In the genomic region with DNA sequence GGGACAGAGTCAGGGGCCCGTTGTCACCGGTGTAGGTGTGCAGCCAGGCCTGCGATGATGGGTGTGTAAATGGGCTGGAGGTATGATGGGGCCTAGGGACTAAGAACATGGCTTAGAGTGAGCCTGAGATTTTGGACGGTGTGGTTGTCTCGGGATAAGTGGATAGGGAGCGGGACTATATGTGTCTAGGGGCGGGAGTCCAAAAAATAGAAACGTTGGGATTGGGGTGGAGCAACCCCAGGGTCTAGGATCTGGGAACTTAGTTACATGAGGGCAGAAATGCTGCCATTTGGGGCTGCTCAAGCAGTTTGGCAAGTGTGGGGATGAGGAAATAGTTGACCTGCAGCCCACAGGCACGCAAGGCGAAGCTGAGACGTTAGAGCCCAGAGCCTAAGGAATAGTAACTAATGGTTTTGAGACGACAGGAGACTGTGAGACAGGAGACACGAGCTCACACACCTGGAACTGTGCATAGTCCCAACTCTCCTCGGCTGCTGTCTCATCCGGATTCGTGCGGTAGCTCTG, we compare ENCODE assay signal across 9 mouse cellular contexts. TPM values are rescaled to one million over a fixed set of nuclear protein-coding genes. Genes with fewer than 3 reads are reported as not detected.
DNase-seq lines count a peak whose midpoint lies in the region; ATAC-seq lines count a peak whose summit lies in the region.
"Had no signal": no experiment of that assay in that cellular context is flagged by ENCODE, and none has a peak within 500 bp of the region (broad histone marks: within the 10 kb centered on the region; RNA-seq: fewer than 3 reads in every experiment).

No protein-coding gene starts in this region.

- no peak overlapping the region for H3K27ac ChIP-seq in lung, embryonic 16.5 days (ENCODE audit: low read length)
- H3K27ac ChIP-seq in forebrain, embryonic 15.5 days (replicated peaks): peak overlapping the region; percentile 46
- H3K27ac ChIP-seq in intestine, embryonic 16.5 days (ENCODE audit: low read length): no peak overlapping the region
- H3K27ac ChIP-seq in neural tube, embryonic 13.5 days (replicated peaks): peak overlapping the region; percentile 39; the same call in 1 of the 2 replicates

- H3K9ac ChIP-seq in lung, embryonic 16.5 days (ENCODE audit: low read length): peak overlapping the region; percentile 7
- 0 out of 2 replicates have a peak overlapping the region, but pooled peaks have one; percentile 14 for H3K9ac ChIP-seq in forebrain, embryonic 15.5 days (replicated peaks)
- peak overlapping the region; percentile 7 for H3K9ac ChIP-seq in intestine, embryonic 16.5 days (ENCODE audit: low read depth, low read length)
- peak overlapping the region; percentile 38; the same call in 1 of the 2 replicates for H3K9ac ChIP-seq in neural tube, embryonic 13.5 days

- ATAC-seq in lung, embryonic 16.5 days (ENCODE audit: low read depth): peak; percentile 23
- no peak for ATAC-seq in forebrain, embryonic 15.5 days (replicated peaks)
- ATAC-seq in intestine, embryonic 16.5 days: peak; percentile 5; the same call in 1 of the 2 replicates
- ATAC-seq in neural tube, embryonic 13.5 days (ENCODE audit: low read depth): peak; percentile 21; the same call in 1 of the 2 replicates
- no peak for ATAC-seq in granulocyte monocyte progenitor cell, adult 5-6 weeks (replicated peaks; ENCODE audit: poor library complexity, severe bottlenecking)
- ATAC-seq in monocyte, adult 5-6 weeks (replicated peaks; ENCODE audit: insufficient number of reproducible peaks, low FRiP score, low TSS enrichment, poor library complexity, severe bottlenecking): no peak
- ATAC-seq: Patski had no signal

- WGBS in lung, embryonic 16.5 days: 28% methylated on average over 17 of the region's 17 CpGs
- WGBS in forebrain, embryonic 15.5 days: 33% methylated on average over 17 of the region's 17 CpGs
- 45% methylated on average over 17 of the region's 17 CpGs for WGBS in intestine, embryonic 16.5 days
- WGBS in neural tube, embryonic 13.5 days: 30% methylated on average over 17 of the region's 17 CpGs

- peak overlapping the region; percentile 38 for H3K4me3 ChIP-seq in lung, embryonic 16.5 days (ENCODE audit: low read length)
- peak overlapping the region; percentile 5; the same call in 1 of the 2 replicates for H3K4me3 ChIP-seq in forebrain, embryonic 15.5 days
- H3K4me3 ChIP-seq in intestine, embryonic 16.5 days (ENCODE audit: low read length): peak overlapping the region; percentile 26
- no peak overlapping the region for H3K4me3 ChIP-seq in neural tube, embryonic 13.5 days

- DNase-seq in lung, postnatal 14 days: no peak
- no peak for DNase-seq in layer of hippocampus, postnatal 10 days (ENCODE audit: low spot score in 2 of 2)

- no peaks in the 10 kb centered on the region for H3K27me3 ChIP-seq in lung, embryonic 16.5 days (ENCODE audit: control insufficient read depth, insufficient read depth, low read depth, low read length)
- H3K27me3 ChIP-seq in forebrain, embryonic 15.5 days: no peaks in the 10 kb centered on the region
- H3K27me3 ChIP-seq in intestine, embryonic 16.5 days (replicated peaks; ENCODE audit: control insufficient read depth, insufficient read depth, low read length): 0 out of 2 replicates have a peak, but pooled peaks cover 3% of the 10 kb centered on the region
- H3K27me3 ChIP-seq in neural tube, embryonic 13.5 days: peaks cover 64% of the 10 kb centered on the region

- peaks cover 23% of the 10 kb centered on the region for H3K4me1 ChIP-seq in lung, embryonic 16.5 days (replicated peaks; ENCODE audit: control insufficient read depth, insufficient read depth, low read length)
- peaks cover 27% of the 10 kb centered on the region for H3K4me1 ChIP-seq in forebrain, embryonic 15.5 days
- peaks cover 24% of the 10 kb centered on the region for H3K4me1 ChIP-seq in intestine, embryonic 16.5 days (ENCODE audit: control insufficient read depth, insufficient read depth, low read length)
- peaks cover 34% of the 10 kb centered on the region for H3K4me1 ChIP-seq in neural tube, embryonic 13.5 days (replicated peaks)

- H3K36me3 ChIP-seq in lung, embryonic 16.5 days (ENCODE audit: control insufficient read depth, insufficient read depth, low read length): peaks cover 18% of the 10 kb centered on the region
- peaks cover 3% of the 10 kb centered on the region; the same call in 1 of the 2 replicates for H3K36me3 ChIP-seq in forebrain, embryonic 15.5 days
- H3K36me3 ChIP-seq in intestine, embryonic 16.5 days (ENCODE audit: control insufficient read depth, insufficient read depth, low read length): 0 out of 2 replicates have a peak, but pooled peaks cover 3% of the 10 kb centered on the region
- H3K36me3 ChIP-seq in neural tube, embryonic 13.5 days: peaks cover 15% of the 10 kb centered on the region

- H3K4me2 ChIP-seq in lung, embryonic 16.5 days (ENCODE audit: low read depth, low read length): peak overlapping the region; percentile 56
- H3K4me2 ChIP-seq in forebrain, embryonic 15.5 days (replicated peaks): peak overlapping the region; percentile 35
- peak overlapping the region; percentile 36 for H3K4me2 ChIP-seq in intestine, embryonic 16.5 days (ENCODE audit: low read depth, low read length)
- peak overlapping the region; percentile 41 for H3K4me2 ChIP-seq in neural tube, embryonic 13.5 days

- H3K9me3 ChIP-seq in lung, embryonic 16.5 days (ENCODE audit: control insufficient read depth, low read length): no peaks in the 10 kb centered on the region
- H3K9me3 ChIP-seq in forebrain, embryonic 15.5 days: no peaks in the 10 kb centered on the region
- H3K9me3 ChIP-seq in intestine, embryonic 16.5 days (ENCODE audit: control insufficient read depth, low read length): no peaks in the 10 kb centered on the region
- no peaks in the 10 kb centered on the region for H3K9me3 ChIP-seq in neural tube, embryonic 13.5 days

RNA-seq across cellular contexts. Expression of gene Cd37, which starts 3.2 kb away (rescaled TPM):
- 3.0 and 4.6 TPM in 2 replicates for polyA plus RNA-seq in lung, embryonic 16.5 days (2015; fragmentation: Nextera tagmentation; extraction: Ambion mirVana)
- 1.3 and 1.6 TPM in 2 replicates for polyA plus RNA-seq in forebrain, embryonic 15.5 days (2015; fragmentation: Nextera tagmentation; extraction: Ambion mirVana)
- polyA plus RNA-seq in intestine, embryonic 16.5 days (2015; fragmentation: Nextera tagmentation; extraction: Ambion mirVana): 4.2 and 5.0 TPM in 2 replicates
- 1.5 and 1.8 TPM in 2 replicates for polyA plus RNA-seq in neural tube, embryonic 13.5 days (2015; fragmentation: Nextera tagmentation; extraction: Ambion mirVana)
- total RNA-seq in granulocyte monocyte progenitor cell, adult 5-6 weeks (2014; fragmentation: Nextera tagmentation): 104 and 177 TPM in 2 replicates
- total RNA-seq in granulocyte monocyte progenitor cell, adult 5-6 weeks (2017): 59.5 and 69.2 TPM in 2 replicates
- 1 to 10 TPM; 4.6 to 5.0 TPM for total RNA-seq in layer of hippocampus, postnatal 10 days (2021)
- 112 to 185 TPM (median 125 TPM) in 3 replicates for total RNA-seq in monocyte, adult 5-6 weeks (2017)

RNA-seq across cellular contexts. Expression of gene Slc6a16, which starts 5.2 kb away (rescaled TPM):
- 0.23 TPM in 1 of 2 replicates, not detected in the other for polyA plus RNA-seq in lung, embryonic 16.5 days (2015; fragmentation: Nextera tagmentation; extraction: Ambion mirVana)
- polyA plus RNA-seq in forebrain, embryonic 15.5 days (2015; fragmentation: Nextera tagmentation; extraction: Ambion mirVana): 0.17 and 0.20 TPM in 2 replicates
- polyA plus RNA-seq in intestine, embryonic 16.5 days (2015; fragmentation: Nextera tagmentation; extraction: Ambion mirVana): not detected in 2 replicates
- 0.18 and 0.27 TPM in 2 replicates for polyA plus RNA-seq in neural tube, embryonic 13.5 days (2015; fragmentation: Nextera tagmentation; extraction: Ambion mirVana)
- not detected in 2 replicates for total RNA-seq in granulocyte monocyte progenitor cell, adult 5-6 weeks (2014; fragmentation: Nextera tagmentation)
- total RNA-seq in granulocyte monocyte progenitor cell, adult 5-6 weeks (2017): not detected in 2 replicates
- 1 to 10 TPM; 1.0 to 1.2 TPM for total RNA-seq in layer of hippocampus, postnatal 10 days (2021)
- total RNA-seq in monocyte, adult 5-6 weeks (2017): 0.64 TPM in 1 of 3 replicates, not detected in the others
- polyA plus RNA-seq: Patski had no signal

RNA-seq across cellular contexts. Expression of gene Tead2, which starts 20.2 kb away (rescaled TPM):
- polyA plus RNA-seq in lung, embryonic 16.5 days (2015; fragmentation: Nextera tagmentation; extraction: Ambion mirVana): 134 and 148 TPM in 2 replicates
- polyA plus RNA-seq in forebrain, embryonic 15.5 days (2015; fragmentation: Nextera tagmentation; extraction: Ambion mirVana): 92.8 and 106 TPM in 2 replicates
- 69.6 and 82.1 TPM in 2 replicates for polyA plus RNA-seq in intestine, embryonic 16.5 days (2015; fragmentation: Nextera tagmentation; extraction: Ambion mirVana)
- polyA plus RNA-seq in neural tube, embryonic 13.5 days (2015; fragmentation: Nextera tagmentation; extraction: Ambion mirVana): 65.9 and 85.5 TPM in 2 replicates
- 0.62 TPM in 1 of 2 replicates, not detected in the other for total RNA-seq in granulocyte monocyte progenitor cell, adult 5-6 weeks (2014; fragmentation: Nextera tagmentation)
- total RNA-seq in granulocyte monocyte progenitor cell, adult 5-6 weeks (2017): not detected in 2 replicates
- total RNA-seq in layer of hippocampus, postnatal 10 days (2021): 10 to 100 TPM; 12.5 to 13.7 TPM
- 0.48 to 2.5 TPM (median 0.64 TPM) in 3 replicates for total RNA-seq in monocyte, adult 5-6 weeks (2017)

RNA-seq across cellular contexts. Expression of gene Dkkl1, which starts 23.8 kb away (rescaled TPM):
- polyA plus RNA-seq in lung, embryonic 16.5 days (2015; fragmentation: Nextera tagmentation; extraction: Ambion mirVana): 0.84 and 1.6 TPM in 2 replicates
- polyA plus RNA-seq in forebrain, embryonic 15.5 days (2015; fragmentation: Nextera tagmentation; extraction: Ambion mirVana): 1.4 and 2.0 TPM in 2 replicates
- 0.86 and 1.3 TPM in 2 replicates for polyA plus RNA-seq in intestine, embryonic 16.5 days (2015; fragmentation: Nextera tagmentation; extraction: Ambion mirVana)
- polyA plus RNA-seq in neural tube, embryonic 13.5 days (2015; fragmentation: Nextera tagmentation; extraction: Ambion mirVana): 14.6 and 19.8 TPM in 2 replicates
- total RNA-seq in granulocyte monocyte progenitor cell, adult 5-6 weeks (2014; fragmentation: Nextera tagmentation): 2.3 and 9.5 TPM in 2 replicates
- 0.77 TPM in 1 of 2 replicates, not detected in the other for total RNA-seq in granulocyte monocyte progenitor cell, adult 5-6 weeks (2017)
- 10 to 100 TPM in 1 of 2 experiments, 1 to 10 TPM in 1; 8.3 to 10.7 TPM for total RNA-seq in layer of hippocampus, postnatal 10 days (2021)
- 4.7 to 8.7 TPM (median 6.1 TPM) in 3 replicates for total RNA-seq in monocyte, adult 5-6 weeks (2017)
- polyA plus RNA-seq: Patski had no signal

RNA-seq across cellular contexts. Expression of gene Ccdc155, which starts 31.0 kb away (rescaled TPM):
- polyA plus RNA-seq in lung, embryonic 16.5 days (2015; fragmentation: Nextera tagmentation; extraction: Ambion mirVana): 1.3 TPM in 2 replicates
- 0.74 and 0.75 TPM in 2 replicates for polyA plus RNA-seq in forebrain, embryonic 15.5 days (2015; fragmentation: Nextera tagmentation; extraction: Ambion mirVana)
- 0.44 and 0.62 TPM in 2 replicates for polyA plus RNA-seq in intestine, embryonic 16.5 days (2015; fragmentation: Nextera tagmentation; extraction: Ambion mirVana)
- 0.29 and 0.45 TPM in 2 replicates for polyA plus RNA-seq in neural tube, embryonic 13.5 days (2015; fragmentation: Nextera tagmentation; extraction: Ambion mirVana)
- not detected in 2 replicates for total RNA-seq in granulocyte monocyte progenitor cell, adult 5-6 weeks (2014; fragmentation: Nextera tagmentation)
- total RNA-seq in granulocyte monocyte progenitor cell, adult 5-6 weeks (2017): 0.26 and 0.67 TPM in 2 replicates
- total RNA-seq in layer of hippocampus, postnatal 10 days (2021): 1 to 10 TPM; 2.2 to 2.9 TPM
- 0.75 TPM in 1 of 3 replicates, not detected in the others for total RNA-seq in monocyte, adult 5-6 weeks (2017)

Comparison
In these comparisons a context has a peak if more than half of its experiments do, and no peak if none do; other contexts are left out.
1. ATAC-seq: peak in lung, embryonic 16.5 days (single experiment), intestine, embryonic 16.5 days (single experiment) and neural tube, embryonic 13.5 days (single experiment); none in forebrain, embryonic 15.5 days (single experiment), granulocyte monocyte progenitor cell, adult 5-6 weeks (single experiment) and monocyte, adult 5-6 weeks (single experiment).
2. H3K27ac ChIP-seq: peak in forebrain, embryonic 15.5 days (single experiment) and neural tube, embryonic 13.5 days (single experiment); none in lung, embryonic 16.5 days (single experiment) and intestine, embryonic 16.5 days (single experiment).
3. Peak in every context shown above with its lines, with median percentiles within 50 percentile points of each other: H3K4me2 ChIP-seq and H3K9ac ChIP-seq.